Mouse (Mus musculus) layer of hippocampus, adult 9-11 months (tissue): ENCODE data around the gene Pld5.
A peak's percentile ranks its signal among the peaks of the same experiment; 100 is the strongest.

Experiments
- DNase-seq: peaks from one replicate; pipeline ENCODE4 v3.0.0; 2022

Gene Pld5

DNA sequence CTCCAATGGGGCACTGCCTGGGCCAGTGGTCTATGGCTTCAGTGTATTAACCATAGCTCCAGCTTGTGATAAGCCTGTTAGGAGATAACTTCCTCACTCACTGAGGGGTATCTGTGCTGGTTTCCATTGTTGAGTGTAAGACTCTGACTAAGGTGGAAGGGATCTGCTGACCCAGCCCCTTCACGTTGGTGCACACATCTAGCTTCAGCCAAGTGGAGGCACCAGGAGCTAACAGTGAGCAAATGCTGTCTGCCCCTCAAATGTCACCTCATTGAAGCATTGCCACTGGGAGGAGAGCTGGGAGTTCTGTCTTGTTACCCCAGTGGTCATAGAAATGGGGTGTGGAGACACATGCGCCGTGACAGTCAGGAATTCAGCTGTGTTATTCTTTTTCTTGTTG, 336.4 kb downstream of the Pld5 start:
- DNase-seq, result no peak

- DNase-seq, result peak; percentile 61
Observed at GRCm38 (mm10) chr1:175936282-175936737, 338.8 kb downstream of the Pld5 start.

DNA sequence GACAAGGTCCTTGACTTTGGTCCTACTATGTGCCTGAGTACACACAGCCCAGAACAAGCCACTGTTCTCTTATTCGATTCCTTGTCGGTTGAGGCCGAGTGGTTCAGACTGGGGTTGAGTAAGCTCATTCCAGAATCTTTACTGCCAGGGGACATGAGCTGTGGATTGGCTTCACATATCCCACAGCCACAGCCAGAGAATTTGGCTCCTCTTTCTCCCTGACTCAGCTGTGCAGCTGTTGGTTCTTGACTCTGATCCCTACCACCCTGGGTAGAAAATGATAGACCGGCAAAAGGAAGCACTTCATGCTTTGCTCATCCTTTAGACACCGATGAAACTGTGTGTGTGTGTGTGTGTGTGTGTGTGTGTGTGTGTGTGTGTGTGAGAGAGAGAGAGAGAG, 343.7 kb downstream of the Pld5 start:
- DNase-seq, result no peak

GRCm38 (mm10) chr1:175923848-175924787, 351.0 kb downstream of the Pld5 start:
- peak; percentile 38 for DNase-seq

GRCm38 (mm10) chr1:175921091-175921490, 354.0 kb downstream of the Pld5 start:
- no peak for DNase-seq

DNA sequence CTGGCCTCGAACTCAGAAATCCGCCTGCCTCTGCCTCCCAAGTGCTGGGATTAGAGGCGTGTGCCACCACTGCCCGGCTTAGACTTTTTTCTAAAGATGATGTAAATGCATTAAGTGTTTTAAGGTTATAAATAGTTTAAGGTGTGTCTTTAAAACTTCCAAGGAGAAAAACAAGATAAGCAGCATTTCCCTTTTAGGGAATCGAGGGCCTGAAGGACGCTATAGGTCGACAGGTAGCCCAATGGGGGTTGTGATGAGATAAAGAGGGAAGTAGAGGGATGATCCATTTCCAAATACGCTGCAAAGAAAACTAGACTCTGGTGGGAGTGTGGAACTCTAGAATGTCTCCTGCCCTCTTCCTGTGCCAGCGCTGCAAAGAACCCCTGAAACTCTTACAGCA, 355.1 kb downstream of the Pld5 start, which contains the start of gene Gm38100:
Gene Gm38100 (plus strand): TSS at position 301 of the 400 bp plus-strand sequence.
- no peak for DNase-seq

- DNase-seq, result no peak
Observed at GRCm38 (mm10) chr1:175913728-175914303, 361.3 kb downstream of the Pld5 start.
